Mouse (Mus musculus) kidney, adult 2 months (tissue): ENCODE results near the gene Zfr2.

Experiments
- CTCF ChIP-seq: fragments of 200-500 bp; conservative IDR thresholded peaks from 2 replicates; pipeline ENCODE4 v1.5.1; 2011; ENCODE audit warnings: low read depth, mild to moderate bottlenecking, control low read depth, low read length, moderate library complexity, mixed read lengths; ENCODE audit not compliant: insufficient read depth, insufficient read length
- POLR2A ChIP-seq: fragments of 200-500 bp; IDR thresholded peaks from one replicate; pipeline ENCODE4 v1.6.1; 2011; ENCODE audit warnings: low read depth, low read length, control low read depth

DNA sequence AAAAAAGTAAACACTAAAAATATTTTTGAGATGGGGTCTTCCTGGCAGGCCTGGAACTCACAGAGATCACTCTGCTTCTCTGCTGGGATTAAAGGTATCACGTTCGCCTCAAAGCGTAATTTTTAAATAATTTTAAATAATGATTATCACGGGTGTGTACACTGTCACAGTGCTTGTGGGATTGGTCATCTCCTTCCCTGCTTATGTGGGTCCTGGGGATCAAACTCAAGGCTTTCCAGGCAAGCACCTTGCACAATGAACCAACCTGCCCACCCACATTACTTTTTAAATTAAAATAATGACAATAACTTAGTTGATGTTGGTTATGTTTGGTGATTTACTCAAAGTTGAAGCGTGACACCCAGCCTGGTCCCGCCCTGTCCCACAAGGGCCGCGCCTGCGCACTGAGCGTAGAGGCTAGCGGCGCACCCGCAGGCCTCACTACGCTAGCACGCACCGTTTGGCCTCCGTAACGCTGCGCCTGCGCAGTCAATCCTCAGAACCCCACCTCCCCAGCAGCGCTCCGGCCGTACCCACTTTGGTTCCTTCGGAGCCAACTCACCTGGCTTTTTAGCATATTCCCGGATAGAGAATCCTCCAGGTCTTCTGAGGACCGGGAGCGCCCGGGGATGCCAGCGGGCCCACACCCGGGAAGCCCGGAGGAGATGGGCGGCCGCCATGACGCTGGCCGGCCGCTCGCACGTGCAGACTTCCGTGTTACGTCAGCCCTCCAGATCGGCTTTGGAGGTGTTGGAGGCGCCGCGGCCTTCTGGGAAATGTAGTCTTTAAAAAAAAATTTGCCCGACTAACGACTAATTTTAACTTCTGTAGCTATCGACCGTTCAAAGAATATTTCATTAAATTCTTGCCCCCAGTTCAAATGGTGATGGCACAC, 33.5 kb downstream of the Zfr2 start, which contains the start of the genes Mrpl54 and Apba3:
- TF ChIP-seq CTCF: no peak
- TF ChIP-seq POLR2A: no peak
